Mouse (Mus musculus): ENCODE measurements around the gene Ttll8.

GRCm38 (mm10) chr15:88874061-88874460, 80.2 kb downstream of the Ttll8 start:
- TF ChIP-seq POLR2A (IDR thresholded peaks at IDR 0.05; ENCODE audit: low read depth, low read length), result no peak
- no peak for TF ChIP-seq CTCF (conservative IDR thresholded peaks at IDR 0.05; ENCODE audit: insufficient read depth, insufficient read length, low read depth, low read length)

All from kidney, adult 2 months (tissue).